Mouse (Mus musculus) midbrain, embryonic 11.5 days (tissue): ENCODE results near the gene Fxr2. TPM values are rescaled to one million over a fixed set of nuclear protein-coding genes. Genes with fewer than 3 reads are reported as not detected.

Experiments used
- ATAC-seq: fragments of 200-750 bp; cut with Nextera tagmentation; 2 replicates; pipeline ENCODE4 v1.8.0; 2017; ENCODE audit warnings: moderate TSS enrichment, moderate library complexity; ENCODE audit not compliant: low FRiP score
- DNase-seq: peaks from one replicate; pipeline ENCODE4 v3.0.0; 2015; ENCODE audit warnings: low spot score; ENCODE audit errors: missing footprints
- H3K27ac ChIP-seq: fragments of 300-500 bp; sonication (generic); 2 replicates; pipeline ENCODE4 v1.5.1; 2014; ENCODE audit warnings: low read depth, low read length
- H3K27me3 ChIP-seq: fragments of 300-500 bp; sonication (generic); 2 replicates; pipeline ENCODE4 v1.6.1; 2014; ENCODE audit warnings: mild to moderate bottlenecking, low read length, moderate library complexity, mixed read lengths; ENCODE audit not compliant: control insufficient read depth, insufficient read depth
- H3K36me3 ChIP-seq: fragments of 300-500 bp; sonication (generic); 2 replicates; pipeline ENCODE4 v1.6.1; 2014; ENCODE audit warnings: mild to moderate bottlenecking, low read length, moderate library complexity, mixed read lengths; ENCODE audit not compliant: control insufficient read depth, insufficient read depth
- H3K4me1 ChIP-seq: fragments of 300-500 bp; sonication (generic); 2 replicates; pipeline ENCODE4 v1.6.1; 2014; ENCODE audit warnings: low read length; ENCODE audit not compliant: control insufficient read depth, insufficient read depth
- H3K4me2 ChIP-seq: fragments of 300-500 bp; sonication (generic); 2 replicates; pipeline ENCODE4 v1.6.1; 2014; ENCODE audit warnings: mild to moderate bottlenecking, moderate library complexity
- H3K4me3 ChIP-seq: fragments of 300-500 bp; sonication (generic); 2 replicates; pipeline ENCODE4 v1.5.1; 2014; ENCODE audit warnings: low read depth, low read length
- H3K9ac ChIP-seq: fragments of 300-500 bp; sonication (generic); 2 replicates; pipeline ENCODE4 v1.6.1; 2014; ENCODE audit warnings: low read length
- H3K9me3 ChIP-seq: fragments of 300-500 bp; sonication (generic); 2 replicates; pipeline ENCODE4 v1.6.1; 2016; ENCODE audit warnings: low read length; ENCODE audit not compliant: control insufficient read depth
- WGBS: fragments of 180-500 bp; shearing (Covaris S2); extraction: QIAGEN DNeasy Blood & Tissue Kit; methylation state at CpG from one replicate; pipeline ENCODE4 v1.1.7; 2014; 5-methylcytosine and 5-hydroxymethylcytosine counted together
- polyA plus RNA-seq: library from polyadenylated mRNA; unstranded; fragments of >200 nt; fragmentation: Nextera tagmentation; extraction: Ambion mirVana; gene quantifications from 2 replicates; pipeline ENCODE4 v1.2.1, GENCODE M21; 2014

Fxr2 gene
- polyA plus RNA-seq, 1 experiment from 2014 or later = 29.0 TPM

DNA sequence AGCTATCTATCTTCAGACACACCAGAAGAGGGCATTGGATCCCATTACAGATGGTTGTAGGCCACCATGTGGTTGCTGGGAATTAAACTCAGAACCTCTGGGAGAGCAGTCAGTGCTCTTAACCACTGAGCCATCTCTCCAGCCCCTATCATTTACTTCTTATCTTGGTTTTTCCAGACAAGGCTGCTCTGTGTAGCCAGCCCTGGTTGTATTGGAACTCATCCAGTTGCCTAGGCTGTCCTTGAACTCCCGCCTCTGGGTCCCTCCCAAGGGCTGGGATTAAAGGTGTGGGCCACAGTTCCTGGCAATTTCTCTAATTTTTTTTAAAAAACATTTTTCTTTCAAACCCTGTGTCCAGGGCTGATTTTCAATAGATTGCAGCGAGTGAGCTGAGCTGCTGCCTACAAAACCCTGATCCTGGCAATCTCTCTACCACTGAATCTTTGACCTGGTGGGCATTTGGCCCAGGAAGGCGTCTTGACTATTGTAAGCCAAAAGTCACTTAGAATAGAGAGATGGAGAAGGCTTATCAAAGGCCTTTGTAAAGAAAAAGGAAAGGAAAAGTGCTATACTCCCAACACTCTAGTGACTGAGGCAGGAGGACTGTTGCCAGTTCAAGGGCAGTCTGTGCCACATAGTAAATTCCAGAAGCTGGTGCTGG, 28.6 kb downstream of the Fxr2 start:
- peak overlapping the region; percentile 50 for H3K4me3 ChIP-seq
- peaks cover 9% of the 10 kb centered on the region for H3K4me1 ChIP-seq
- no peak overlapping the region for H3K27ac ChIP-seq
- no peak for ATAC-seq
- H3K36me3 ChIP-seq = peaks cover 32% of the 10 kb centered on the region
- H3K9me3 ChIP-seq = no peaks in the 10 kb centered on the region
- H3K27me3 ChIP-seq = no peaks in the 10 kb centered on the region
- peak; percentile 84 for DNase-seq
- 80% methylated on average over 3 of the region's 3 CpGs for WGBS
- H3K9ac ChIP-seq = peak overlapping the region; percentile 70
- peak overlapping the region; percentile 55 for H3K4me2 ChIP-seq

- Histone ChIP-seq H3K4me3 (peak within 1 kb of the TSS; percentile 50), H3K27ac (peak within 1 kb of the TSS; percentile 94), H3K9ac (peak within 1 kb of the TSS; percentile 70), H3K36me3 (peaks cover 32% of the 10 kb centered on the region), H3K27me3 (no peaks in the 10 kb centered on the region), H3K4me1 (peaks cover 9% of the 10 kb centered on the region), H3K9me3 (no peaks in the 10 kb centered on the region), H3K4me2 (peak within 1 kb of the TSS; percentile 55)
- DNase-seq = peak; percentile 99
- peak; percentile 95 for ATAC-seq
- WGBS = under 1% methylated on average over 48 of the region's 48 CpGs
Observed at GRCm38 (mm10) chr11:69662213-69662966, 29.6 kb downstream of the Fxr2 start, which contains the start of gene Mpdu1. Gene Mpdu1 (minus strand): TSS chr11:69662642.

DNA sequence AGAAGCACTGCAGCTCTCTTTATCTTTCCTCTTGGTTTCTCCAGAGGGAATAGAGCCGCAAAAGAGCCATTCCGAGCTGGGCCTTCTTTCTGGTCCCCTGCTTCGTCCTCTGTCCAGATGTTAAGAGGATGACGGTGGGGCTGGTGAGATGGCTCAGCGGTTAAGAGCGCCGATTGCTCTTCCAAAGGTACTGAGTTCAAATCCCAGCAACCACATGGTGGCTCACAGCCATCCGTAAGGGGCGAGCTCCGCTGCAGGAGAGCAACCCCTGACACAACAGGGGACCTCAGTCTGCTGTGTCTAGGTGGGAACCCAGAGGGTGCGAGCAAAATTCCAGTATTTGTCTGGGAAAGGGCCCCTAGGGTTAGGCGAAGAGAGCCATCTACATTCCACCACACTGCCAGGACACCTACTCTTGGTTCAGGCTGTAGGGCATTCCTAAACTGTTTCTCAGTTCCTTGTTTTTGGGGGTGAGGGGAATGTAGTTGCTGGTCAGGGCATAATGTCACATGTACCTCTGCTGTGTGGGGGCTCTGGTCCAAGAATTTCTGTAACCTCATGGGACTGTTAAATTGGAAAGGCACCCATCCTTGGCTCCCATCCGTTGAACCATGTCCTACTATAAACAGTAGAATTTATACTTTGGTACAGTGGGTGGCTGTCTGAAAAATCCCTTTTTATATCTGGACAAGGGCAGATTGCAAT, 30.3 kb downstream of the Fxr2 start:
- Histone ChIP-seq H3K36me3 (peaks cover 33% of the 10 kb centered on the region), H3K4me1 (peaks cover 9% of the 10 kb centered on the region), H3K4me2 (peak overlapping the region; percentile 55), H3K9me3 (no peaks in the 10 kb centered on the region), H3K9ac (peak overlapping the region; percentile 70), H3K27me3 (no peaks in the 10 kb centered on the region), H3K27ac (peak overlapping the region; percentile 94), H3K4me3 (peak overlapping the region; percentile 50)
- 70% methylated on average over 13 of the region's 13 CpGs for WGBS
- ATAC-seq (peak; percentile 38), DNase-seq (peak; percentile 86)

GRCm38 (mm10) chr11:69663795-69664194, 31.0 kb downstream of the Fxr2 start:
- H3K27me3 ChIP-seq = no peaks in the 10 kb centered on the region
- H3K4me2 ChIP-seq = no peak overlapping the region
- H3K27ac ChIP-seq = no peak overlapping the region
- no peak for DNase-seq
- H3K36me3 ChIP-seq = peaks cover 34% of the 10 kb centered on the region
- no peaks in the 10 kb centered on the region for H3K9me3 ChIP-seq
- 87% methylated on average over 6 of the region's 6 CpGs for WGBS
- H3K4me3 ChIP-seq = no peak overlapping the region
- no peak overlapping the region for H3K9ac ChIP-seq
- no peak for ATAC-seq
- peaks cover 9% of the 10 kb centered on the region for H3K4me1 ChIP-seq

- H3K27me3 ChIP-seq = no peaks in the 10 kb centered on the region
- WGBS = 92% methylated on average over 7 of the region's 7 CpGs
- no peak overlapping the region for H3K4me2 ChIP-seq
- H3K4me1 ChIP-seq = peaks cover 16% of the 10 kb centered on the region
- no peak overlapping the region for H3K27ac ChIP-seq
- no peaks in the 10 kb centered on the region for H3K9me3 ChIP-seq
- H3K9ac ChIP-seq = no peak overlapping the region
- no peak for DNase-seq
- ATAC-seq = no peak
- H3K4me3 ChIP-seq = no peak overlapping the region
- peaks cover 41% of the 10 kb centered on the region for H3K36me3 ChIP-seq
Observed at GRCm38 (mm10) chr11:69664841-69665240, 32.1 kb downstream of the Fxr2 start.

- no peaks in the 10 kb centered on the region for H3K27me3 ChIP-seq
- no peak overlapping the region; the same call in 1 of the 2 replicates for H3K27ac ChIP-seq
- H3K9ac ChIP-seq = no peak overlapping the region
- no peaks in the 10 kb centered on the region for H3K9me3 ChIP-seq
- H3K36me3 ChIP-seq = peaks cover 42% of the 10 kb centered on the region
- H3K4me1 ChIP-seq = peaks cover 23% of the 10 kb centered on the region
- ATAC-seq (no peak), DNase-seq (peak; percentile 83)
- no peak overlapping the region for H3K4me3 ChIP-seq
- H3K4me2 ChIP-seq = no peak overlapping the region
- whole genome bisulfite sequencing = 81% methylated on average over 9 of the region's 9 CpGs
Observed at GRCm38 (mm10) chr11:69665457-69665960, 32.7 kb downstream of the Fxr2 start.

DNA sequence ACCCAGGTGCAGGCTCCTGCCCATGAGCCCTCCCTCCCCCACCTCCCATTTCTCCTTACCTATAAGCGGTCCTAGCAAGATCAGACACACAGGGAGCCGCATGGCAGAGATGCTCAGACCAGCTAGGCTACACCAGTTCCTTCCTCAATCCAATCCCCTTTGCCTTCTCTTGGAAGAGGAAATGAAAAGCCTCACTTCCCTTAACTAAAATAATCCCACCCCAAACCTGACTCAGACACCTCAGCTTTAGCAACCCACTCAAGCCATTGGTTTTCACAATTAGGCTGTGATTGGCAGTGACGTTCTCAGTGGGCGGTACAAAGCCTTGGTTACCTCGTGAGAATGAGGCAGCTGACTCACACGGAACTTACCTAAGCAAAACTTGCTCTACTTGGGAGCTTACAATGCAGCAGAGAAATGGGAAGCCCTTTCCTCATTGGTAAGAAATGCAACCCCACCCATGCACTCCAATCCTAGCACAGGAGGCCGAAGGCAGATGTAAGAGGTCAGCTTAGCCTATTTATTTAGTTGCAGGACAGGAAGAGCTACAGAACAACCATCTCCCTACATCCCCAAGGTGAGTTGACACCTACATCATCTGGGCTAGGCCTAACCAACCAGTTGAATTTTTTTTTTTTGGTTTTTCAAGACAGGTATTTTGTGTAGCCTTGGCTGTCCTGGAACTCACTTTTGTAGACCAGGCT, 33.3 kb downstream of the Fxr2 start, which contains the start of gene Cd68:
Gene Cd68, minus strand, starts transcription at position 193 of the 704 bp plus-strand sequence.
- H3K4me3 ChIP-seq = no peak within 1 kb of the TSS
- no peak within 1 kb of the TSS for H3K9ac ChIP-seq
- H3K9me3 ChIP-seq = no peaks in the 10 kb centered on the region
- 35% methylated on average over 7 of the region's 7 CpGs for WGBS
- H3K4me2 ChIP-seq = no peak within 1 kb of the TSS
- H3K27ac ChIP-seq = no peak within 1 kb of the TSS; the same call in 1 of the 2 replicates
- peaks cover 46% of the 10 kb centered on the region for H3K36me3 ChIP-seq
- no peak for ATAC-seq
- no peaks in the 10 kb centered on the region for H3K27me3 ChIP-seq
- DNase-seq = peak; percentile 90
- H3K4me1 ChIP-seq = peaks cover 25% of the 10 kb centered on the region

DNA sequence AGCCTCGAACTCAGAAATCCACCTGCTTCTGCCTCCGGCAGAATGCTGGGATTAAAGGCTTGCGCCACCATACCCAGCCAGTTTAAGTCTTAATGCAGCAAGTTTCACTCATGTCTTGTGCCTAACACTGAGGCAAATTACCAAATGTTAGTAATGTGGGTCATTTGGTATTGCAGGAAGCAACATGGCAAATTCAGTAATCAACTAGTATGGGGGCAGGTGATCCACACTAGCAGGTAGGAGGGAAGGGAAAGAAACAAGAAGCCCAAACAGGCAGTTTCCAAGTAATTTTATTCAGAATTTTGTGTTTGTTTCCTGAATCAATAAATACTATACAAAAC, 33.8 kb downstream of the Fxr2 start:
- peaks cover 46% of the 10 kb centered on the region for H3K36me3 ChIP-seq
- no peak overlapping the region for H3K9ac ChIP-seq
- H3K4me2 ChIP-seq = no peak overlapping the region
- H3K27ac ChIP-seq = no peak overlapping the region
- 81% methylated on average over 3 of the region's 3 CpGs for WGBS
- ATAC-seq (no peak), DNase-seq (peak; percentile 79)
- no peaks in the 10 kb centered on the region for H3K9me3 ChIP-seq
- no peak overlapping the region for H3K4me3 ChIP-seq
- H3K27me3 ChIP-seq = no peaks in the 10 kb centered on the region
- peaks cover 20% of the 10 kb centered on the region for H3K4me1 ChIP-seq
